Mouse (Mus musculus) frontal cortex, adult 2 months (tissue): Measurements from ENCODE around the gene Dnajc1. TPM values are rescaled to one million over a fixed set of nuclear protein-coding genes. Genes with fewer than 3 reads are reported as not detected.
A peak's percentile ranks its signal among the peaks of the same experiment; 100 is the strongest.

Experiments used
- DNase-seq, 2 experiments: peaks; one replicate each; pipeline ENCODE4 v3.0.0; 2022; ENCODE audit warnings: low spot score in 1 of 2; ENCODE audit errors: extremely low spot score in 1 of 2
- polyA plus RNA-seq: library from polyadenylated mRNA; depleted of rRNA; stranded (reverse); fragments of >200 nt; gene quantifications from 2 replicates; pipeline ENCODE4 v1.2.3, GENCODE M21; 2012

The Dnajc1 gene
- polyA plus RNA-seq, 1 experiment: 16.6 TPM

DNA sequence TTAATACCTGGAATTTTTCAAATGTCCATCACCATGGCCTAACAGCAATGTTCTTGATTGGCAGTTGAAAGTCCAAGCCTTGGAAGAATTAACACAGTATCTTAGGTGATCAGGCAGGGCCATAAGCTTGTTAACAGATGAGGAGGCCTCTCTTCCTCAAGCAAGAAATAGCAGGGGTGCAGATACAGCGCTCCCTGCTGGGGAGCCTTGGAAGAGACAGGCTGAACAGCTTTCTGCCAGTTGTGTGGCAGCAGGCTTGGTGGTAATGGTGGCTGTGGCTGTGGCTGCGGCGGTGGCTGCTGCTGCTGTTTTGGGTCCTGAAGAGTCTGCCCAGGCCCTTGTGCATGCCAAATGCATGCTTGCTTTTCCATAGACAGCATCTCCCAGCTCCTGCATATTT, 187.5 kb downstream of the Dnajc1 start:
- peak in 1 of 2 experiments; percentile 53 for DNase-seq

DNA sequence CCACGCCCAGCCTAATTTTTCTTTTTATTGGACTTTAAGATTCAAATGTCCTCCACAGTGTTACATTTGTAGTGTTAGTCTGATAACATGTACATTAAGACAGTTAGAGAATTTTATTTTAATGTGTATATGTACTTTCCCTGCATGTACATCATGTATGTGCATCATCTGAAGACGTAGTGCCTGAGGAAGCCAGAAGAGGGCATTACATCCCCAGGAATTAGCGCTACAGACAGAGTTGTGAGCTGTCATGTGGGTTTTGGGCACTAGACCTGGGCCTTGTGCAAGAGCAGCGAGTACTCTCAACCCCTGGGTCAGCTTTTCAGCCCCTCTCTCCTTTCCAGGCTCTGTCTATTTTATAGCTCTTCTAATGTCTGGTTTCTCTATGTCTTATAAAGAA, 189.7 kb downstream of the Dnajc1 start:
- no peak for DNase-seq

DNA sequence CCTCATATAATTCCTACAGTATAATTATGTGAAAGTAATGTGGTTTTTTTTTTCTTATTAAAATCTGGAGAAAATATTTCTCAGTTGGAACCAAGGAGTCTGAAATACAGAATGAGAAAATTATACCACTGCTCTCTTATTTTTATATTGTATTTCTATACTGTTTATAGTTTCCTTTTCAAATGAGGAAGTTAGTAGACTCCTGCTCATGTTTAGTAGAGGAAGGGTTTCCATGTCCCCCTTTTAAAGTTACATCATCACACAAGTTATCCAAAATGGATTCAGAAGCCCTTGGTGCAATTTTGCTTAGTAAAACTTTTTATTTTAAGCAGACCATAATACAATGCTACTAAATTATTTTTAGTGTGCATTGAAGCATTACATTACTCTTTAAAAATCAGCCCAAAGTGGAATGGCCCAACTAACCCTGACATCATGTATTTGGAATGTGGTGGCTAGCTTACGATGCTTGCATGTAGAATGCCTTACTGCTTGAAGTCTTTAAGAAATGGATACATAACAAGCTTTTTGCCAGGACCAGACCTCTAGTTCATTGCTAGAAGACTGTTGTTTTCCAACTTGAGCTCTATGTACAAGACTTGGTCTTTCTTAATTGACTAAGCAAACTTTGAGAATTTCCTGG, 190.7 kb downstream of the Dnajc1 start:
- DNase-seq: no peak

DNA sequence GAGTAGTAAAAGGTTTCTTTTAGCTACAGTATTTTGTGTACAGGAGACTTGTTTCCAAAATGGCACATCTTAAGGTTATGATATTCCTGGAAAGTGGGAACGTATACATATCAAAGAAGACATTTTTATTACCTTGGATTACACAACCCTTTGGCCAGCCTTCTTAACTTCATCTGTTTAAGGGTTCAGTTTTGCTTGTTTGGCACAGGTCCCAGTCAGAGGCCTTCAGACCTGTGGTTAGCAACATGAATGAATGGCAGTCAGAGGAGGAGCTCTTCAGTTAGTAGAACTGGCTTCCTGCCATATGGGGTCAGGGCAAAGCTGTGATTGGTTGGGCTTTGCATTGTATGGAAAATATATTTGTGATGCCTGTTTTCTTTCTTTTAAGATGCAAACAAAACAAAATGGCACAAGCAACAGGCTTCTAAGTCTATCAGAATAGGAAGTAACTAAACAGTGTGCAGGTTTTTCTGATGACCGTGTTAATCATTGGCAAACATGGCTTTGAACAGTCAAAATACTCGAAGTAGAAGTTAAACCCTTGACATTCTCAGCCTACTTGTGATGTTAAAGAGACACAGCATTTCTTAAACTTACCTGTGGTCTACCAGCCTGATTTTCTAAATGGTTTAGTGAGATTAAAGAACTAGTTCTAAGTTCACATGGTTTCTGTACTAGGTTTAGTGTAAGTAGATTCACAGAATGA, 196.8 kb downstream of the Dnajc1 start:
- DNase-seq: no peak

DNA sequence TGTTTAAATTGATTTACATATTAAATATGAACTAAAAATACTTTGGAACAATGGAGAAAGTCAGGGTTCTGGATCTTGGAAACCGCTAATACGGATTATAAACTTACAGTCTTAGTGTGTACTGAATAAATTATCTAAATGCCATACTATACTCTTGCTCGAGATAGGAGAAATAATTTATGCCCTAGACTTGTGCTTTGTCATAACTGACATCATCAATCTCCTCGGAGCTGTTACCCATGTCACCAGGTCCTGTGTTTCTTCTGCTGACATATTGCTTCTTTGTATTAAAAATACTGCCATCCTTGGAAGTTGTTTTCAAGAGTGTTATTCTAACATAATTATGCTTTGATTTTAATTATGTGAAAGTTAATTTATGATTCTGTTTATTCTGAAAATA, 197.3 kb downstream of the Dnajc1 start:
- DNase-seq: no peak

DNA sequence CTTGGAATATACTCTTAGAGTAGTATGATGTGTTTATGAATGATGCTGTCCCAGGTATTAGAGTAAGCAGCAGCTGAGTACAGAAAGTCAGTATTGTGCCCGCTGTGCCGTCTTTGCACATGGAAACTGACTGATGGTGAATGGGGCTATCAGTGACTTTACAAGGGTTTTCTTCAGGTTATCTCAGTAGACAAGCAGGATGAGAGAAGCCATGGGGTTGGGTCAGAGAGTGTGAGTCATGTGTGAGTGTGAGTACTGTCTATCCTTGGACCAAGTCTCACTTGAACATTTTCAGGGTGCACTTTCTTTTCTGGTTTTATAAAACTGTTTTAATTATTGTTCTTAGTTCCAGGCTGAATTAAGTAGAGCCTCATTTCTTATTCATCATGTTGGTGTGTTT, 204.3 kb downstream of the Dnajc1 start:
- DNase-seq: no peak

DNA sequence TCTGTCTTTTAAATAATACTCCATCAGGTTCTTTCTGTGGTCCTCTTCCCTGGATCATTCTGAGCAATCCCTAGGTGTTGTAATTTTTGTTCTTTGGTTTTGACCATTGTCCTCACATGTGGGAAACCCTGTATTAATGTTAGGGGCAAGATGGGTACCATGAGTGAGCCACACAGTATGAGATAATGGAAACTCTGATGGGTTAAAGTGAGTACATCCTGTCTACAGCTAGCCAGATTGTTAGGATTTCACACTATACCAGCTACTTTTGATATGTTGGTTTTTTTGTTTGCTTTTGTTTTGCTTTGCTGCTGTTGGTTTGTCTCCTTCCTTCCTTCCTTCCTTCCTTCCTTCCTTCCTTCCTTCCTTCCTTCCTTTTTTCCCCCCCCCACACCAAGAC, 209.6 kb downstream of the Dnajc1 start:
- DNase-seq: no peak

DNA sequence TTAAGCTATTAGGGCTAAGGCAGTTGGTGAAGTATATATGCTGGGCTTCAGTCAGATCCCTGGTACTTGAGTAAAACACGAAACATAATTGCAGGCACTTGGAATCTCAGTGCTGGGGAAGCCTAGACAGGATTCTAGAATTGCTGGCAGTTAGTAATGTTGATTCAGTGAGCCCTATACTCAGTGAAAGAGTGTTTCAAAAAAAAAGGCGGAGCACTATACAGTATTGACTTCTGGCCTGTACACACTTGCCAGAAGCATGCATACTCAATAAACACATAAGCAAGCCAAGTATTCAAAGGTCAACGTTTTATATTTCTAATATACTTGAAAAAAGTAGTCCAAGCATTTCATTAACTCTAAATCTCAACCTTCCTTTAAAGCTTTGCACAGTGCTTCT, 211.0 kb downstream of the Dnajc1 start:
- no peak for DNase-seq

DNA sequence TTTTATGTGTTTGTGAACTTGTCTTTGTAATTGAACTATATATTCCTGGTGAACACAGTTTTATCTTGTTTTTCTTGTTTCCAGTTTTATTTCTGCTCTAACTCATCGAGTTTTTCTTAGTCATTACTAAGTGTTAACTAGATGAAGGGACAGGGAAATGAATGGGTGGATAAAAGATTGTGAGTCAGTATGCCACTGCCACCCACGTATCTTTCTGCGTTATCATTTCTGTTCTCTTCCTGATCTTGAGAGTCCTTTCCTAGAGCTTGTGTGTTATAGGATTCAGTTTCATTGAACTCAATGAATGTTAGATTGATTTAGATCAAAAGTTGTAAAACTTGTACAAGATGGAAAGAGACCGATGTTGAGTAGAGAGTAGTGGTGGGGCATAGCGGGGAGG, 212.3 kb downstream of the Dnajc1 start:
- DNase-seq: peak in 1 of 2 experiments; percentile 27

DNA sequence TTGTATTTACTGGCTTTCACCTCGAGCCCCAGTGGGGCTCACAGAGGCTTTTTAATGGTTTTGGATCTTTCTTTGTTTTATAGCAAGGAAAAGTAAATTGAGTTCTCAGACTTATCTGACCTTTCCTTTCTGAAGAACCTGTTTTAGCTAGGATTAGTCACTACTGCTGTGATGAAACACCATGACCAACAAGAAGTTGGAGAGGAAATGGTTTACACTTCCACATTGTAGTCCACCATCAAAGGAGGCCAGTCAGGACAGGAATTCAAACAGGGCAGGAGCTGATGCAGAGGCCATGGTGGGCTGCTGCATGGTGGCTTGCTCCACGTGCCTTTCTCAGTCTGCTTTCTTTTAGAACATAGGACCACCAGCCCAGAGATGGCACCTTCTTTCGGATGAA, 216.4 kb downstream of the Dnajc1 start:
- DNase-seq: no peak

DNA sequence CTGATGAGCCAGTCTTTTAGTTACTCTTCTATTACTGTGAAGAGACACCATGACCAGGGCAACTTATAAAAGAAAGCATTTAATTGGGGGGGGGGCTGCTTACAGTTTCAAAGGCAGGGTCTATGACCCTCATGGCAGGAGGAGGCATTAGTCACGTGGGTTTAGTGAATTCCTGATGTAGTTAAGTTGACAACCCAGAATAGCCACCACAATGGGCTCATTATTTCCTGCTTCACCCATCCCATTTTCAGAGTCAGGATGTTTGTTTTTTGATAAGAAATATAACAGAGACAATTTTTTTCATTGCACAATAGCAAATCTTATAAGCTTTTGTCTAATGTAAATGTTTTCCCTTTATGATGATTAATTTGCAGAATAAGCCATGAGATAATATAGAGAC, 217.4 kb downstream of the Dnajc1 start:
- DNase-seq: no peak

DNA sequence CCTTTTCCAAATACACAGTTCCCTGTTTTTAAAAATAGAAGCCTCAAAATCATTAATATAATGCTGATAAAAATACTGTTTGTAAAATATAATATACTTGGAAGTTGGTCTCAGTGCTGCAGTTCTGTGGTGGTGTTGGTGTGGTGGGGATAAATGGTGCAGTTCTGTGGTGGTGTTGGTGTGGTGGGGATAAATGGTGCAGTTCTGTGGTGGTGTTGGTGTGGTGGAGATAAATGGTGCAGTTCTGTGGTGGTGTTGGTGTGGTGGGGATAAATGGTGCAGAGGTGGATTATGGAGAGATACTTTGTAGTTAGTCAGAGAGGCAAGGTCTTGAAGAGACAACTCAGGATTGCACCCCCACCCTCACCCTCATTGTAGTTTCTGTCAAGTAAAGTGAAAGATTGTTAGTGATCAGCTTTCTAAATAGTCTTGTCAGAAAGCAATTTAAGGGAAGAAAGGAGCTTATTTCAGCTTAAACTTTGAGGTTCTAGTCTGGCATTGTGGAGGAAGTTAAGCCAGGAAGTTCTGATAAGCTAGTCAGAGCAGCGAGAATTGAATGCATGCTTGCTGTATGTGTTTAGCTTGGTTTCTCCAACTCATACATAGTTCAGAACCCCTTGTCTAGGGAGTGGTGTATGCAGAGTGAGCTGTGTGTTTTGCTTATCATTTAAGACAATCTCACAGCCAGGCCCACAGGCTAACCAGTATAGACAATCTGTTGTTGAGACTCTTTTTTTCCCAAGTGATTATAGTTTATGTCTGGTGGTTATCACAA, 223.3 kb downstream of the Dnajc1 start:
- DNase-seq: no peak

DNA sequence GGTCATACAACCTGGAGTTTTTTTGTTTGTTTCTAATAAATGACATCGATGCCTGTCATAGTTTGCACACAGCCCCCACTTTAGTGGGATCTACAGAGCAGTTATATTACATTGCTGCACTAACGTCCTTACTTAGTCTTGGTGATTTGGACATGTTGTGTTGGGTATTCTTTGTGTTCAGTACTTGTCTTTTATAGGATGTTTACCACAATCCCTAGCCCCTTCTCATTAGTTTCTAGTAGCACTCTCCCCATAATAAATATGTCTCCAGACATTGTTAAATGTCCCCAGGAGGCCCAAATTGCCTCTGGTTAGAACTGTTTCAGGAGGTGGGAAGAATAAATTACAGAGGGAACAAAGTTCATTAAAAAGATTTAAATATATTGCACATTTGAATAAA, 227.1 kb downstream of the Dnajc1 start:
- DNase-seq: no peak

DNA sequence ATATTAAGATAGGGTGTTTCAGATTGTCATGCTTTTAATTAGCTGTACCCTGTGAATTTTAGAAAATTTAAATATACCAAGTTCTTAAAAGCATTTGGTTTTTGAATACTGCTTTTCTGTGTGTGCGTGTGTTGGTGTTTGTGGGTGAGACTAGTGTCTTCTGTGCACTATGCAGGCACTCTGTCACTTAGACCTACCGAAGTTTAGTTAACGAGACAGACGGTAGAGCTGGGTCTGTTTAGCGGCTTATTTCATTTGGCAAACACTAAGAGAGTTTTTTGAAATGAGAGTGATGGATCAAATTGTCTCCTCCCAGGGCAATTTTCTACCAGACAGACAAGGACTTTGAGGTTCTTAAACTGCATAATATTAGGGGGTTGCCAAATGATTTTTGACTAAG, 231.6 kb downstream of the Dnajc1 start:
- DNase-seq: no peak

DNA sequence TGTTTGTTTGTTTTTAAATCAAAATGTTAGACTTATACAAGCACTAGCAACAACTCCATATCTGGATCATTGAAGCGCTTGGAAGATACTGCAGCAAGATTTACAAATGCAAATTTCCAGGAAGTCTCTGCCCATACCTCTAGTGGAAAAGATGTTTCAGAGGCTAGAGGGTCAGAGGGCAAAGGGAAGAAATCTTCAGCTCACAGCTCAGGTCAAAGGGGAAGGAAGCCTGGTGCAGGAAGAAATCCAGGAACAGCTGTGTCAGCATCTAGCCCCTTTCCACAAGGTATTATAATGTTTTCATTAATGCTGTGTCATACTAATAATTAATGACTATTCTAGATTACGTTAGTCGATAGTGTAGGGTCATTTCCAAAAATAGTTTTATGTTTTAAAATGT, 233.2 kb downstream of the Dnajc1 start:
- DNase-seq: no peak

DNA sequence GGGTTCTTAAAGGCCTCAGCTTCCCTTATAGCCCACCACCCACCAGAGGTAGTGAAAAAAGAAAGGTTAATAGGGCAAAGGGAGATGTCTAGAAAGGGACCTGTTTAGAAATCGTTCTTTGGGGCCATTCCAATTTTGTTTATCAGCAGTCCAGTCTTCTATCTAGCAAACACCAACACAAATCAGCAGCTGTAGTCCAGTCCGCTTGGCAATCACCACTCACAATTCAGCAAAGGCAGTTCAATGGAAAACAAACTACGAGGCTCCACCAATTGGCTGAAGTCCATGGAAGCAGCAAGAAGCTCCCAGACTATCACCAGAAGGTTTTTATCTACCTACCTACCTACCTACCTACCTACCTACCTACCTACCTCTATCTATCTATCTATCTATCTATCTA, 236.5 kb downstream of the Dnajc1 start:
- DNase-seq: no peak
